In the genomic region with DNA sequence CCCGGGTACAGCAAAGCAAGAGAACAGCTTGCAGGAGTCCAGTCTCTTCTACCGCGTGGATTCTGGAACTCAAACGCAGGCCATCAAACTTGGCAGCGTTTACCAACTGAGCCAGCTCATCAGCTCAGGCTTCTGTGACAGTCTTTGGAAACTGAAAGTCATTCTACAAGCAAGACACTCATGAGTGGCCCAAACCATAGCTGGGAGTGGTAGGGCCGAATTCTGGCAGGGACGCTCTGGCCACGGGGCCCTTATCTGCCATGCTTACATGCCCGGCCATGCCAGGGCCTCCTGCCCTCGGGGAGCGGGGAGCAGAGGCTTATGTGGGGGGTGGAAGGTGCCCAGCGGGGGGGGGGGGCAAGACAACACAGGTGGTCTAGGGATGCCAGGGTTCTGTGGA, we compare ENCODE assay signal across 9 mouse cellular contexts. TPM values are rescaled to one million over a fixed set of nuclear protein-coding genes. Genes with fewer than 3 reads are reported as not detected.
DNase-seq lines count a peak whose midpoint lies in the region; ATAC-seq and TF ChIP-seq lines count a peak whose summit lies in the region.
"Had no signal": no experiment of that assay in that cellular context is flagged by ENCODE, and none has a peak within 500 bp of the region (broad histone marks: within the 10 kb centered on the region; RNA-seq: fewer than 3 reads in every experiment).

No protein-coding gene starts in this region.

- no peaks in the 10 kb centered on the region for H3K36me3 ChIP-seq in heart, embryonic 11.5 days (ENCODE audit: control insufficient read depth, insufficient read depth, low read length)
- no peaks in the 10 kb centered on the region for H3K36me3 ChIP-seq in CH12.LX (replicated peaks in 1 of 2; ENCODE audit: control insufficient read depth in 1 of 2, insufficient read depth in 1 of 2, low read length in 1 of 2)

- no peak for TF ChIP-seq POLR2A in CH12.LX (IDR thresholded peaks at IDR 0.05; ENCODE audit: low read depth, low read length)
- TF ChIP-seq POLR2A in embryonic fibroblast, embryonic 13.5 days (IDR thresholded peaks at IDR 0.05; ENCODE audit: low read depth, low read length), result no peak

- 48% methylated on average over 12 of the region's 12 CpGs for WGBS in heart, embryonic 11.5 days (ENCODE audit: insufficient replicate concordance)

- peaks cover 89% of the 10 kb centered on the region for H3K4me1 ChIP-seq in heart, embryonic 11.5 days (ENCODE audit: control insufficient read depth, insufficient read depth, low read length)
- peaks cover 18 to 27% of the 10 kb centered on the region in 2 experiments for H3K4me1 ChIP-seq in CH12.LX (ENCODE audit: control insufficient read depth in 1 of 2, insufficient read depth in 2 of 2)
- H3K4me1 ChIP-seq in embryonic fibroblast, embryonic 13.5 days (ENCODE audit: control insufficient read depth, insufficient read depth, low read length), result peaks cover 11% of the 10 kb centered on the region

- H3K9ac ChIP-seq in heart, embryonic 11.5 days (ENCODE audit: low read depth, low read length), result peak overlapping the region; percentile 34; the same call in 1 of the 2 replicates
- no peak overlapping the region for H3K9ac ChIP-seq in CH12.LX (ENCODE audit: insufficient read depth, low read depth)
- H3K9ac ChIP-seq: liver, embryonic 14.5 days had no signal

- peak overlapping the region; percentile 96 for H3K27ac ChIP-seq in heart, embryonic 11.5 days (ENCODE audit: low read depth, low read length)
- no peak overlapping the region for H3K27ac ChIP-seq in CH12.LX (ENCODE audit: insufficient read depth, low read depth)
- peak overlapping the region; percentile 4; the same call in 1 of the 2 replicates for H3K27ac ChIP-seq in embryonic fibroblast, embryonic 13.5 days (ENCODE audit: insufficient read depth, low read length)
- H3K27ac ChIP-seq: liver, embryonic 14.5 days had no signal

- no peak for TF ChIP-seq EP300 in CH12.LX (IDR thresholded peaks at IDR 0.05; ENCODE audit: low read length)

- no peak for ATAC-seq in heart, embryonic 11.5 days (replicated peaks; ENCODE audit: insufficient number of reproducible peaks, low FRiP score, low TSS enrichment)

- peak overlapping the region; percentile 24; the same call in 1 of the 2 replicates for H3K4me2 ChIP-seq in heart, embryonic 11.5 days
- H3K4me2 ChIP-seq in CH12.LX (ENCODE audit: insufficient read depth, low read depth, poor library complexity, severe bottlenecking), result no peak overlapping the region

- peaks cover 12% of the 10 kb centered on the region for H3K27me3 ChIP-seq in heart, embryonic 11.5 days (ENCODE audit: control insufficient read depth, insufficient read depth, low read length)
- H3K27me3 ChIP-seq in CH12.LX (replicated peaks), result peaks cover 4% of the 10 kb centered on the region

- in situ Hi-C loops in CH12.LX (cut with MboI; ENCODE audit: low pct_ligation_motif_present, low pct_unique_long_range_greater_than_20kb, low sequenced_read_pairs), result no loop called here

- no peak for DNase-seq in heart, adult 8-10 months (ENCODE audit: low spot score)
- no peak for DNase-seq in CH12.LX (ENCODE audit: extremely low read depth)
- DNase-seq in kidney, postnatal 36 days, result peak; percentile 30 to 40
- DNase-seq in thymus, postnatal 25 days, result no peak
- no peak for DNase-seq in frontal cortex, postnatal 36 days (ENCODE audit: low spot score in 2 of 2)
- DNase-seq in urinary bladder, adult 18-20 months (ENCODE audit: low spot score in 2 of 2), result no peak

- no peak for TF ChIP-seq RAD21 in CH12.LX (IDR thresholded peaks at IDR 0.05; ENCODE audit: low read depth, low read length)

- H3K79me2 ChIP-seq in CH12.LX (replicated peaks; ENCODE audit: control insufficient read depth, extremely low read depth, insufficient read depth, poor library complexity, severe bottlenecking), result no peaks in the 10 kb centered on the region

- TF ChIP-seq CTCF in CH12.LX (conservative IDR thresholded peaks at IDR 0.05 in 1 of 2, IDR thresholded peaks at IDR 0.05 in 1 of 2; ENCODE audit: low read depth in 2 of 2, low read length in 2 of 2), result no peak
- TF ChIP-seq CTCF in embryonic fibroblast, embryonic 13.5 days (IDR thresholded peaks at IDR 0.05; ENCODE audit: borderline replicate concordance, insufficient read depth, low read length), result no peak

- dilution Hi-C loops in CH12.LX (cut with MboI; ENCODE audit: extremely low pct_ligation_motif_present, extremely low pct_unique_long_range_greater_than_20kb, low sequenced_read_pairs), result no loop called here

- no peak overlapping the region for H3K4me3 ChIP-seq in heart, embryonic 11.5 days (ENCODE audit: low read depth, low read length)
- H3K4me3 ChIP-seq in CH12.LX (replicated peaks in 1 of 3; ENCODE audit: low read depth in 2 of 3, low read length in 2 of 3, poor library complexity in 1 of 3), result no peak overlapping the region
- no peak overlapping the region for H3K4me3 ChIP-seq in embryonic fibroblast, embryonic 13.5 days (ENCODE audit: insufficient read depth, low read length)

- no peaks in the 10 kb centered on the region for H3K9me3 ChIP-seq in heart, embryonic 11.5 days (replicated peaks; ENCODE audit: control insufficient read depth, low read length)
- H3K9me3 ChIP-seq in CH12.LX (replicated peaks; ENCODE audit: low read length), result no peaks in the 10 kb centered on the region

TF ChIP-seq in CH12.LX, 34 proteins besides CTCF, POLR2A, EP300 and RAD21:
- TF ChIP-seq ETS1 (conservative IDR thresholded peaks at IDR 0.05; ENCODE audit: low read depth, low read length) (no peak), JUN (IDR thresholded peaks at IDR 0.05; ENCODE audit: insufficient read depth, low read depth, low read length) (no peak), IRF4 (IDR thresholded peaks at IDR 0.05; ENCODE audit: low read depth, low read length) (0 out of 2 replicates have a peak, but pooled peaks have one; percentile 8), HCFC1 (IDR thresholded peaks at IDR 0.05; ENCODE audit: low read depth, low read length) (no peak), ELF1 (IDR thresholded peaks at IDR 0.05; ENCODE audit: low read depth, low read length) (no peak), ZC3H11A (IDR thresholded peaks at IDR 0.05; ENCODE audit: low read depth, low read length) (no peak)

RNA-seq across cellular contexts. Expression of a gene that starts 16.8 kb away (rescaled TPM):
- polyA plus RNA-seq in heart, embryonic 11.5 days (2014; fragmentation: Nextera tagmentation; extraction: Ambion mirVana), result 129 and 144 TPM in 2 replicates
- 100 to 1,000 TPM; 108 to 126 (median 116) TPM for total RNA-seq in heart, adult 8-10 months (2022)
- total RNA-seq in CH12.LX (2012; rRNA removed) (27.1 and 30.7 TPM in 2 replicates), CH12.LX (2014; rRNA removed) (14.0 and 15.2 TPM in 2 replicates)
- 70.8 and 97.1 TPM in 2 replicates for polyA plus RNA-seq in CH12.LX (2012; ENCODE audit: insufficient read length, low read depth)
- 55.1 and 63.8 TPM in 2 replicates for polyA plus RNA-seq in embryonic fibroblast, embryonic 13.5 days (2011; ENCODE audit: insufficient read length, low read depth, missing spikeins)

RNA-seq across cellular contexts. Expression of a gene that starts 23.4 kb away (rescaled TPM):
- polyA plus RNA-seq in heart, embryonic 11.5 days (2014; fragmentation: Nextera tagmentation; extraction: Ambion mirVana), result 38.3 and 40.2 TPM in 2 replicates
- 10 to 100 TPM; 17.9 to 25.7 (median 22.1) TPM for total RNA-seq in heart, adult 8-10 months (2022)
- total RNA-seq in CH12.LX (2012; rRNA removed) (0.21 and 0.38 TPM in 2 replicates), CH12.LX (2014; rRNA removed) (0.21 TPM in 1 of 2 replicates, not detected in the other)
- polyA plus RNA-seq in CH12.LX (2012; ENCODE audit: insufficient read length, low read depth), result 0.50 TPM in 1 of 2 replicates, not detected in the other
- 21.5 and 25.1 TPM in 2 replicates for polyA plus RNA-seq in embryonic fibroblast, embryonic 13.5 days (2011; ENCODE audit: insufficient read length, low read depth, missing spikeins)

RNA-seq across cellular contexts. Expression of a gene that starts 25.8 kb away (rescaled TPM):
- polyA plus RNA-seq in heart, embryonic 11.5 days (2014; fragmentation: Nextera tagmentation; extraction: Ambion mirVana), result 2.3 and 2.6 TPM in 2 replicates
- 1 to 10 TPM in 2 of 4 experiments, under 1 TPM in 2; 0.41 to 1.4 (median 0.83) TPM for total RNA-seq in heart, adult 8-10 months (2022)
- total RNA-seq in CH12.LX (2012; rRNA removed) (12.2 and 14.0 TPM in 2 replicates), CH12.LX (2014; rRNA removed) (8.9 and 9.6 TPM in 2 replicates)
- polyA plus RNA-seq in CH12.LX (2012; ENCODE audit: insufficient read length, low read depth), result 15.7 and 16.8 TPM in 2 replicates
- polyA plus RNA-seq in embryonic fibroblast, embryonic 13.5 days (2011; ENCODE audit: insufficient read length, low read depth, missing spikeins), result not detected in 2 replicates

RNA-seq across cellular contexts. Expression of a gene that starts 27.4 kb away (rescaled TPM):
- 3.9 and 4.5 TPM in 2 replicates for polyA plus RNA-seq in heart, embryonic 11.5 days (2014; fragmentation: Nextera tagmentation; extraction: Ambion mirVana)
- total RNA-seq in heart, adult 8-10 months (2022), result 1 to 10 TPM; 6.6 to 8.2 (median 7.6) TPM
- total RNA-seq in CH12.LX (2012; rRNA removed) (2.0 and 2.8 TPM in 2 replicates), CH12.LX (2014; rRNA removed) (0.66 and 0.81 TPM in 2 replicates)
- polyA plus RNA-seq in CH12.LX (2012; ENCODE audit: insufficient read length, low read depth), result 1.1 and 1.4 TPM in 2 replicates
- polyA plus RNA-seq in embryonic fibroblast, embryonic 13.5 days (2011; ENCODE audit: insufficient read length, low read depth, missing spikeins), result 2.8 and 2.9 TPM in 2 replicates

RNA-seq across cellular contexts. Expression of a gene that starts 35.1 kb away (rescaled TPM):
- 109 and 116 TPM in 2 replicates for polyA plus RNA-seq in heart, embryonic 11.5 days (2014; fragmentation: Nextera tagmentation; extraction: Ambion mirVana)
- 10 to 100 TPM; 60.0 to 66.2 (median 63.9) TPM for total RNA-seq in heart, adult 8-10 months (2022)
- total RNA-seq in CH12.LX (2012; rRNA removed), result 157 and 159 TPM in 2 replicates
- 95.6 and 109 TPM in 2 replicates for total RNA-seq in CH12.LX (2014; rRNA removed)
- 171 and 188 TPM in 2 replicates for polyA plus RNA-seq in CH12.LX (2012; ENCODE audit: insufficient read length, low read depth)
- 31.6 and 32.5 TPM in 2 replicates for polyA plus RNA-seq in embryonic fibroblast, embryonic 13.5 days (2011; ENCODE audit: insufficient read length, low read depth, missing spikeins)

Comparison
In these comparisons a context has a peak if more than half of its experiments do, and no peak if none do; other contexts are left out.
1. DNase-seq: peak in kidney, postnatal 36 days (2 of 2); none in heart, adult 8-10 months (single experiment), CH12.LX (single experiment), thymus, postnatal 25 days (single experiment), frontal cortex, postnatal 36 days (0 of 2) and urinary bladder, adult 18-20 months (0 of 2).
2. RNA of a gene that starts 23.4 kb away (polyA plus RNA-seq): 38.3 to 40.2 TPM in heart, embryonic 11.5 days and 21.5 to 25.1 TPM in embryonic fibroblast, embryonic 13.5 days; 0.50 TPM in CH12.LX; every median in the first group is over 10 times any median in the second.